Mouse (Mus musculus): ENCODE measurements at regions not wholly inside any gene's neighbourhood (a gene's known extent, or its start where the extent isn't known, plus 50 kb on each side); places are given as distances from the start of the nearest gene placed in this dataset.

DNA sequence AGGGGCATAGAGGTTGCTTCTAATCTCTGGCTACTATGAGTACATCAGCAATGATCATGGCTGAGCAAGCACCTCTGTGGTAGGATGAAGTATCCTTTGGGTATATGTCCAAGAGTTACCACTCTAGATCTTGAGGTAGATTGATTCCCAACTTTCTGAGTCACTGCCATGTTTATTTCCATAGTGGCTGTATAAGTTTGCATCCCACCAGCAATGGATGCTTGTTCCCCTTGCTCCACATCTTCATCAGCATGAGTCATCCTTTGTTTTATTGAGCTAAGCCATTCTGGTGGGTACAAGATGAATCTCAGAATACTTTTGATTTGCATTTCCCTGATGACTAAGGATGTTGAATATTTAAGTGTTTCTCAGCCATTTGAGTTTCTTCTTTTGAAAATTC is 86.8 kb upstream of the Irx5 start:
- TF ChIP-seq CTCF (IDR thresholded peaks at IDR 0.05; ENCODE audit: low read depth, low read length) = no peak
- TF ChIP-seq POLR2AphosphoS5 (IDR thresholded peaks at IDR 0.05; ENCODE audit: insufficient replicate concordance, low read depth, low read length) = no peak
